Mouse (Mus musculus) midbrain, embryonic 13.5 days (tissue): Measurements from ENCODE around the gene Ak8. TPM values are rescaled to one million over a fixed set of nuclear protein-coding genes. Genes with fewer than 3 reads are reported as not detected.

Experiments
- ATAC-seq: fragments of 200-750 bp; cut with Nextera tagmentation; 2 replicates; pipeline ENCODE4 v1.8.0; 2017; ENCODE audit warnings: mild to moderate bottlenecking, moderate TSS enrichment, moderate library complexity
- H3K27ac ChIP-seq: fragments of 300-500 bp; sonication (generic); 2 replicates; pipeline ENCODE4 v1.5.1; 2015; ENCODE audit warnings: inconsistent platforms, mild to moderate bottlenecking, moderate library complexity
- H3K27me3 ChIP-seq: fragments of 300-500 bp; sonication (generic); 2 replicates; pipeline ENCODE4 v1.6.1; 2015; ENCODE audit warnings: mild to moderate bottlenecking, inconsistent platforms
- H3K36me3 ChIP-seq: fragments of 300-500 bp; sonication (generic); 2 replicates; pipeline ENCODE4 v1.6.1; 2015; ENCODE audit warnings: mild to moderate bottlenecking, inconsistent platforms
- H3K4me1 ChIP-seq: fragments of 300-500 bp; sonication (generic); replicated peaks from 2 replicates; pipeline ENCODE4 v1.6.1; 2015; ENCODE audit warnings: inconsistent platforms
- H3K4me2 ChIP-seq: fragments of 300-500 bp; sonication (generic); replicated peaks from 2 replicates; pipeline ENCODE4 v1.6.1; 2015; ENCODE audit warnings: moderate library complexity, mild to moderate bottlenecking, inconsistent platforms
- H3K4me3 ChIP-seq: fragments of 300-500 bp; sonication (generic); replicated peaks from 2 replicates; pipeline ENCODE4 v1.5.1; 2015; ENCODE audit warnings: mild to moderate bottlenecking, inconsistent platforms
- H3K9ac ChIP-seq: fragments of 300-500 bp; sonication (generic); replicated peaks from 2 replicates; pipeline ENCODE4 v1.6.1; 2015; ENCODE audit warnings: mild to moderate bottlenecking, inconsistent platforms
- H3K9me3 ChIP-seq: fragments of 300-500 bp; sonication (generic); 2 replicates; pipeline ENCODE4 v1.6.1; 2016; ENCODE audit warnings: mild to moderate bottlenecking, inconsistent platforms
- WGBS: fragments of 180-500 bp; shearing (Covaris S2); methylation state at CpG from one replicate; pipeline ENCODE4 v1.1.7; 2015; 5-methylcytosine and 5-hydroxymethylcytosine counted together
- polyA plus RNA-seq: library from polyadenylated mRNA; unstranded; fragments of >200 nt; fragmentation: Nextera tagmentation; extraction: Ambion mirVana; gene quantifications from 2 replicates; pipeline ENCODE4 v1.2.1, GENCODE M21; 2015

The Ak8 gene
- polyA plus RNA-seq, 1 experiment from 2014 or later, result 2.2 TPM

DNA sequence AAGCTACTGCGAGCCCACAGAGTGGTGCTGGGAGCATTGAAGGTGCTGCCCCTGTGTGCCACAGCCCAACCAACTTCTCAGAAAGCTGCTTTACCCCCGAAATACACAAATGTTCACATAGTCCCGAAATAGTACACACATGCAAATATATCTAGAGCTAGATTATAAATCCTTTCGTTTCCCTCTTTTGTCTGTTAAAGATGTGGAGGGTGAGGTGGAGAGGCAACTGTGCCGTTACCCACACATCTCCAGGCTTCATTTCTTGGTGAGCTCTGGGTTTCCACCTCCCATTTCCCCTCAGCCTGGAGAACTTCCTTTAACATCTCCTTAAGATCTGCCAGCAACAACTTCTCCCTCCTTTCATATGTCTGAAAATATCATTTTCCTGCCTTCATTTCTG lies 40.2 kb downstream of the Ak8 start:
- WGBS, result 81% methylated on average over 5 of the region's 5 CpGs
- ATAC-seq, result no peak

DNA sequence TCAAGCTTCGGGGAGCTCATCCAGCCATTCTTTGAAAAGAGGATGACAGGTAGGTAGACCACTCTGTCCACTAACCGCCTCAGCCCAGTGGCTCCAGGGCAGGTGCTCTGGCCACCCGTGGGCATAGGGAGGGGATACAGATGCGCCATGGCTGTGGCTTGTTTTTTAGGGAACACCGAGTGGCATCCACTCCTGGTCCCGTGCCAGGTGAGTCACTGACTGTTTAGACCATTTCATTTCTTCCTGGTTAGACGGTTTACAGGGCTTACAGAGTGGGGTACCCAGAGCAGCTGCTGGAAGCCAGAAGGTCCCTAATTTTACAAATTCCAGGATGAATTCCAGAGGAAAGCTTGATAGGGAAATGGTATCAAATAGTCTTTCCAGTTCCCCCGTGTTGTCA lies 42.7 kb downstream of the Ak8 start:
- ATAC-seq, result no peak
- H3K4me3 ChIP-seq, result no peak overlapping the region
- H3K27me3 ChIP-seq, result no peaks in the 10 kb centered on the region
- no peaks in the 10 kb centered on the region for H3K9me3 ChIP-seq
- H3K4me1 ChIP-seq, result 0 out of 2 replicates have a peak, but pooled peaks cover 12% of the 10 kb centered on the region
- H3K4me2 ChIP-seq, result no peak overlapping the region
- 80% methylated on average over 8 of the region's 8 CpGs for WGBS
- H3K9ac ChIP-seq, result no peak overlapping the region
- peak overlapping the region; percentile 49 for H3K27ac ChIP-seq
- H3K36me3 ChIP-seq, result no peaks in the 10 kb centered on the region

More for the DNA sequence above, 40.2 kb downstream of the Ak8 start:
- no peaks in the 10 kb centered on the region for H3K36me3 ChIP-seq
- no peaks in the 10 kb centered on the region for H3K27me3 ChIP-seq
- no peak overlapping the region for H3K9ac ChIP-seq
- no peak overlapping the region for H3K4me2 ChIP-seq
- no peaks in the 10 kb centered on the region for H3K9me3 ChIP-seq
- no peak overlapping the region for H3K27ac ChIP-seq
- 0 out of 2 replicates have a peak, but pooled peaks cover 12% of the 10 kb centered on the region for H3K4me1 ChIP-seq
- no peak overlapping the region for H3K4me3 ChIP-seq

DNA sequence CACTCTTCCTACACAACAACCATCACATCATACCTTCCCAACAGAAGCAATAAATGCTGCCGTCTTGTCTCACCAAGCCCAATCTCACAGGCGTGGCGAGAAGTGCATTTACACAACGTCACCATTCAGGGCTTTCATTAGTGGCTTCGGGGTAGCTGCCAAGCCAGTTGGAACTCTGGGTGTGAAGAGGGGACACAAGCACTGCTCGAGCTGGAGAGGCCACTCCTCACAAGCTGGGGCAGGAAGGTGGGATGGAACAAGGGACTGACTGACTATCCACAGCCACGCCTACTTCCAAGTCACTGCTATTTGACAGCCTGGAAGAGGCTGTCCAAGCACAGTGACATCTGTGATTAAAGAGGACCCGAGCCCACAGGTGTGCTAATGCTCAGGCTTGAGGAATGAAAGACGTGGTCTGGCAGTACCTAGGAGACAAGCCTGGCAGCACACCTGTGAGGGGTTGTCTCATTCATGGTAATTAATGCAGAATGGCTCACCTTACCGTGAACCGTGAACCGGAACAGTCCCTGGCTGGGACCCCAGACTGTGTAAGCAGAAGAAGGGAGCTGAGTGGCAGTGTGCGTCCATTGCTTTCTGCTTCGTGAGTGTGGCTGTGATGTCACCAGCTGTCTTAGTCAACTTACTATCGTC lies 46.8 kb downstream of the Ak8 start:
- Histone ChIP-seq H3K4me2 (no peak overlapping the region), H3K4me1 (peaks cover 32% of the 10 kb centered on the region), H3K27me3 (peaks cover 16% of the 10 kb centered on the region), H3K36me3 (no peaks in the 10 kb centered on the region), H3K27ac (no peak overlapping the region), H3K4me3 (no peak overlapping the region), H3K9ac (no peak overlapping the region), H3K9me3 (no peaks in the 10 kb centered on the region)
- 81% methylated on average over 15 of the region's 15 CpGs for WGBS
- ATAC-seq, result no peak

- H3K9me3 ChIP-seq, result no peaks in the 10 kb centered on the region
- no peak overlapping the region for H3K27ac ChIP-seq
- H3K4me3 ChIP-seq, result no peak overlapping the region
- H3K4me2 ChIP-seq, result no peak overlapping the region
- H3K4me1 ChIP-seq, result peaks cover 38% of the 10 kb centered on the region
- H3K27me3 ChIP-seq, result peaks cover 23% of the 10 kb centered on the region
- H3K36me3 ChIP-seq, result no peaks in the 10 kb centered on the region
- ATAC-seq, result no peak
- H3K9ac ChIP-seq, result no peak overlapping the region
- WGBS, result 87% methylated on average over 2 of the region's 2 CpGs
Observed at GRCm38 (mm10) chr2:28747705-28748104, 47.7 kb downstream of the Ak8 start.

- WGBS, result under 1% methylated on average over 17 of the region's 17 CpGs
- peak overlapping the region; percentile 65 for H3K4me2 ChIP-seq
- H3K4me1 ChIP-seq, result peaks cover 49% of the 10 kb centered on the region
- peak overlapping the region; percentile 57 for H3K9ac ChIP-seq
- peak overlapping the region; percentile 44 for H3K27ac ChIP-seq
- H3K4me3 ChIP-seq, result peak overlapping the region; percentile 39
- H3K9me3 ChIP-seq, result no peaks in the 10 kb centered on the region
- no peaks in the 10 kb centered on the region for H3K36me3 ChIP-seq
- ATAC-seq, result 0 out of 2 replicates have a peak, but pooled peaks have one; percentile 41
- H3K27me3 ChIP-seq, result peaks cover 50% of the 10 kb centered on the region
Observed at GRCm38 (mm10) chr2:28751186-28751585, 51.2 kb downstream of the Ak8 start.

DNA sequence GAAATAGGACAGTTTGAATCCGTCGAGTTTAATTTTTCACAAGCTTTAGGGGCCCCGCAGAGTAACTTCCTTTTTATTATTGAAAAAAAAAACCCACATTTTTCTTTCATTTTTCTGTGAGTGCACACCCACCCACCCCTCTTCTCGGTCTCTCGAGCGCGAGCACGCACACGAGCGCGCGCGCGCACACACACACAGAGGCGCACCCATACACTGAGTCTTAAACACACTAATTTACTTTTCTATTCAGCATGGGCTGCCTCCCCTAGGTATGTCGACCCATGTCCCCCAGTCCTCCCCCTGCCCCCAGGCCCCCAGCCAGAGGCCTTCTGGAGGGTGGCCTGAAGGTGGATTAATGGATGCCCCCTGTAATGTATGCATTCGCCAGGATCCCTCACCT lies 51.7 kb downstream of the Ak8 start:
- Histone ChIP-seq H3K27me3 (peaks cover 54% of the 10 kb centered on the region), H3K4me2 (peak overlapping the region; percentile 65), H3K36me3 (no peaks in the 10 kb centered on the region), H3K9me3 (no peaks in the 10 kb centered on the region), H3K27ac (no peak overlapping the region), H3K4me1 (peaks cover 53% of the 10 kb centered on the region), H3K9ac (peak overlapping the region; percentile 57), H3K4me3 (peak overlapping the region; percentile 39)
- ATAC-seq, result peak; percentile 49
- 7% methylated on average over 17 of the region's 17 CpGs for WGBS

GRCm38 (mm10) chr2:28752388-28752787 lies 52.4 kb downstream of the Ak8 start:
- H3K36me3 ChIP-seq, result no peaks in the 10 kb centered on the region
- ATAC-seq, result no peak
- H3K9me3 ChIP-seq, result no peaks in the 10 kb centered on the region
- H3K27me3 ChIP-seq, result peaks cover 61% of the 10 kb centered on the region
- H3K4me3 ChIP-seq, result no peak overlapping the region
- H3K4me2 ChIP-seq, result peak overlapping the region; percentile 65; the same call in 1 of the 2 replicates
- H3K9ac ChIP-seq, result no peak overlapping the region; the same call in 1 of the 2 replicates
- peaks cover 57% of the 10 kb centered on the region for H3K4me1 ChIP-seq
- H3K27ac ChIP-seq, result 0 out of 2 replicates have a peak overlapping the region, but pooled peaks have one; percentile 25
- 46% methylated on average over 8 of the region's 8 CpGs for WGBS

GRCm38 (mm10) chr2:28755451-28755850 lies 55.5 kb downstream of the Ak8 start:
- Histone ChIP-seq H3K4me1 (peaks cover 42% of the 10 kb centered on the region), H3K4me3 (no peak overlapping the region), H3K27me3 (peaks cover 55% of the 10 kb centered on the region), H3K9ac (no peak overlapping the region), H3K36me3 (no peaks in the 10 kb centered on the region), H3K9me3 (no peaks in the 10 kb centered on the region), H3K4me2 (no peak overlapping the region), H3K27ac (no peak overlapping the region)
- WGBS, result 5% methylated on average over 7 of the region's 7 CpGs
- no peak; the same call in 1 of the 2 replicates for ATAC-seq

GRCm38 (mm10) chr2:28756201-28756600 lies 56.2 kb downstream of the Ak8 start:
- Histone ChIP-seq H3K36me3 (no peaks in the 10 kb centered on the region), H3K27me3 (peaks cover 55% of the 10 kb centered on the region), H3K4me1 (peaks cover 34% of the 10 kb centered on the region), H3K27ac (no peak overlapping the region), H3K9me3 (no peaks in the 10 kb centered on the region), H3K4me2 (no peak overlapping the region), H3K9ac (no peak overlapping the region), H3K4me3 (no peak overlapping the region)
- 0 out of 2 replicates have a peak, but pooled peaks have one; percentile 7 for ATAC-seq
- WGBS, result 33% methylated on average over 4 of the region's 4 CpGs

GRCm38 (mm10) chr2:28759441-28759840 lies 59.5 kb downstream of the Ak8 start:
- H3K4me3 ChIP-seq, result no peak overlapping the region
- H3K4me1 ChIP-seq, result peaks cover 12% of the 10 kb centered on the region; the same call in 1 of the 2 replicates
- H3K9ac ChIP-seq, result no peak overlapping the region
- whole genome bisulfite sequencing, result 20% methylated on average over 4 of the region's 4 CpGs
- H3K36me3 ChIP-seq, result no peaks in the 10 kb centered on the region
- no peak overlapping the region for H3K4me2 ChIP-seq
- peaks cover 31% of the 10 kb centered on the region for H3K27me3 ChIP-seq
- no peak for ATAC-seq
- no peak overlapping the region for H3K27ac ChIP-seq
- H3K9me3 ChIP-seq, result no peaks in the 10 kb centered on the region

GRCm38 (mm10) chr2:28766590-28766989 lies 66.6 kb downstream of the Ak8 start:
- Histone ChIP-seq H3K4me1 (peaks cover 9% of the 10 kb centered on the region), H3K4me2 (no peak overlapping the region), H3K9ac (no peak overlapping the region), H3K27ac (no peak overlapping the region), H3K27me3 (peaks cover 6% of the 10 kb centered on the region; the same call in 1 of the 2 replicates), H3K9me3 (no peaks in the 10 kb centered on the region), H3K36me3 (no peaks in the 10 kb centered on the region), H3K4me3 (no peak overlapping the region)
- ATAC-seq, result no peak
- WGBS, result 87% methylated on average over 4 of the region's 4 CpGs

- ATAC-seq, result no peak
- H3K4me3 ChIP-seq, result no peak overlapping the region
- H3K9me3 ChIP-seq, result no peaks in the 10 kb centered on the region
- H3K36me3 ChIP-seq, result no peaks in the 10 kb centered on the region
- H3K27me3 ChIP-seq, result peaks cover 8% of the 10 kb centered on the region; the same call in 1 of the 2 replicates
- no peak overlapping the region for H3K9ac ChIP-seq
- peaks cover 9% of the 10 kb centered on the region for H3K4me1 ChIP-seq
- 95% methylated on average over 2 of the region's 2 CpGs for WGBS
- no peak overlapping the region for H3K4me2 ChIP-seq
- no peak overlapping the region for H3K27ac ChIP-seq
Observed at GRCm38 (mm10) chr2:28767041-28767440, 67.1 kb downstream of the Ak8 start.
